19 mouse cellular contexts compared by ENCODE assay signal in genomic region chr14:99036039-99036438, GRCm38 (mm10). TPM values are rescaled to one million over a fixed set of nuclear protein-coding genes. Genes with fewer than 3 reads are reported as not detected.
"Had no signal": no experiment of that assay in that cellular context is flagged by ENCODE, and none has a peak within 500 bp of the region (broad histone marks: within the 10 kb centered on the region; RNA-seq: fewer than 3 reads in every experiment).

No protein-coding gene starts in this region.

- DNase-seq: lung, postnatal 14 days; lung, postnatal 4 days; right cerebral cortex, postnatal 14 days; thymus, adult 2 months; thymus, postnatal 25 days; thymus, postnatal 4 days had no signal

- H3K9me3 ChIP-seq: liver, embryonic 12.5 days; lung, embryonic 15.5 days; megakaryocyte, embryonic 14.5 days; midbrain, embryonic 13.5 days; midbrain, embryonic 15.5 days; neural tube, embryonic 12.5 days; stomach, embryonic 15.5 days had no signal

- ATAC-seq: liver, embryonic 12.5 days; midbrain, embryonic 13.5 days; midbrain, embryonic 15.5 days had no signal

- H3K4me1 ChIP-seq: neural tube, embryonic 12.5 days had no signal

- H3K4me2 ChIP-seq: liver, embryonic 12.5 days; lung, embryonic 15.5 days; midbrain, embryonic 11.5 days; midbrain, embryonic 13.5 days; midbrain, embryonic 15.5 days; neural tube, embryonic 12.5 days; stomach, embryonic 15.5 days had no signal

- H3K27ac ChIP-seq: liver, embryonic 12.5 days; liver, embryonic 14.5 days; lung, embryonic 15.5 days; midbrain, embryonic 13.5 days; midbrain, embryonic 15.5 days; neural tube, embryonic 12.5 days; stomach, embryonic 15.5 days; stomach, postnatal 0 days had no signal

- H3K9ac ChIP-seq: liver, embryonic 12.5 days; liver, embryonic 14.5 days; lung, embryonic 15.5 days; midbrain, embryonic 13.5 days; midbrain, embryonic 15.5 days; neural tube, embryonic 12.5 days; stomach, embryonic 15.5 days had no signal

- H3K27me3 ChIP-seq: liver, embryonic 12.5 days; lung, embryonic 15.5 days; megakaryocyte, embryonic 14.5 days; midbrain, embryonic 13.5 days; midbrain, embryonic 15.5 days; neural tube, embryonic 12.5 days; stomach, embryonic 15.5 days had no signal

- H3K4me3 ChIP-seq: liver, embryonic 12.5 days; lung, embryonic 15.5 days; megakaryocyte, embryonic 14.5 days; midbrain, embryonic 13.5 days; midbrain, embryonic 15.5 days; neural tube, embryonic 12.5 days; stomach, embryonic 15.5 days had no signal

RNA-seq across cellular contexts. Expression of gene Rpl36a-ps1, which starts 41.9 kb away (rescaled TPM):
- total RNA-seq: midbrain, postnatal 0 days had no signal
- polyA plus RNA-seq: midbrain, embryonic 15.5 days; neural tube, embryonic 12.5 days; spleen, adult 2 months; testis, adult 2 months; thymus, adult 2 months had no signal
